Mouse (Mus musculus): ENCODE results near the gene Chd4.
"Not testable (repeated sequence)": the region's sequence is repeated elsewhere in the genome, so short reads cannot be mapped to it uniquely, and the experiment has no call there.

The Chd4 gene

GRCm38 (mm10) chr6:125160558-125160853 lies 64.7 kb downstream of the Chd4 start:
- DNase-seq (ENCODE audit: extremely low read depth, low read depth), result no peak

- peak; percentile 86 for DNase-seq (ENCODE audit: extremely low read depth, low read depth)
Measured at GRCm38 (mm10) chr6:125160854-125161760, 65.3 kb downstream of the Chd4 start.

- peak; percentile 62 for DNase-seq (ENCODE audit: extremely low read depth, low read depth)
Measured at GRCm38 (mm10) chr6:125161971-125162370, 66.2 kb downstream of the Chd4 start.

- DNase-seq (ENCODE audit: extremely low read depth, low read depth), result not testable (repeated sequence)
Measured at GRCm38 (mm10) chr6:125162615-125163305, 67.0 kb downstream of the Chd4 start.

- DNase-seq (ENCODE audit: extremely low read depth, low read depth), result no peak
Measured at GRCm38 (mm10) chr6:125163801-125164657, 68.2 kb downstream of the Chd4 start.

GRCm38 (mm10) chr6:125164672-125165327 lies 69.0 kb downstream of the Chd4 start:
- no peak for DNase-seq (ENCODE audit: extremely low read depth, low read depth)

GRCm38 (mm10) chr6:125165328-125165891 lies 69.6 kb downstream of the Chd4 start:
- DNase-seq (ENCODE audit: extremely low read depth, low read depth), result peak; percentile 95

GRCm38 (mm10) chr6:125166051-125166751 lies 70.4 kb downstream of the Chd4 start, which contains the start of gene Gapdh:
TSS of gene Gapdh (minus strand) at chr6:125166467.
- no peak for DNase-seq (ENCODE audit: extremely low read depth, low read depth)

- DNase-seq (ENCODE audit: extremely low read depth, low read depth), result no peak
Measured at GRCm38 (mm10) chr6:125166861-125167650, 71.3 kb downstream of the Chd4 start.

GRCm38 (mm10) chr6:125168086-125168485 lies 72.3 kb downstream of the Chd4 start:
- no peak for DNase-seq (ENCODE audit: extremely low read depth, low read depth)

GRCm38 (mm10) chr6:125170194-125170593 lies 74.4 kb downstream of the Chd4 start:
- no peak for DNase-seq (ENCODE audit: extremely low read depth, low read depth)

- no peak for DNase-seq (ENCODE audit: extremely low read depth, low read depth)
Measured at GRCm38 (mm10) chr6:125172474-125172873, 76.7 kb downstream of the Chd4 start.

- no peak for DNase-seq (ENCODE audit: extremely low read depth, low read depth)
Measured at GRCm38 (mm10) chr6:125173256-125173655, 77.5 kb downstream of the Chd4 start.

GRCm38 (mm10) chr6:125175469-125175868 lies 79.7 kb downstream of the Chd4 start:
- no peak for DNase-seq (ENCODE audit: extremely low read depth, low read depth)

- no peak for DNase-seq (ENCODE audit: extremely low read depth, low read depth)
Measured at GRCm38 (mm10) chr6:125179601-125180000, 83.8 kb downstream of the Chd4 start.

Data from MEL-GATA-1-ER (cell line).